Mouse (Mus musculus): ENCODE data around the gene Ascl4. TPM values are rescaled to one million over a fixed set of nuclear protein-coding genes. Genes with fewer than 3 reads are reported as not detected.

Gene Ascl4
- polyA plus RNA-seq, 2 experiments from 2014 or later: 0.50 TPM; not detected in 1

- no peak for ATAC-seq
Observed at GRCm38 (mm10) chr10:85969894-85970620, 42.6 kb downstream of the Ascl4 start.

- no peak for ATAC-seq
Observed at GRCm38 (mm10) chr10:85971826-85972225, 44.3 kb downstream of the Ascl4 start.

- no peak for ATAC-seq
Observed at GRCm38 (mm10) chr10:85972915-85973314, 45.4 kb downstream of the Ascl4 start.

- ATAC-seq: no peak
Observed at GRCm38 (mm10) chr10:85989412-85990115, 62.1 kb downstream of the Ascl4 start.

GRCm38 (mm10) chr10:85992412-85992811 lies 64.9 kb downstream of the Ascl4 start:
- ATAC-seq: no peak

- ATAC-seq: no peak
Observed at GRCm38 (mm10) chr10:85993836-85994235, 66.4 kb downstream of the Ascl4 start.

GRCm38 (mm10) chr10:85994543-85995104 lies 67.1 kb downstream of the Ascl4 start:
- no peak for ATAC-seq

Other genes starting within 250 kb of the Ascl4 start
- gene Pwp1, start 98.2 kb upstream of the Ascl4 start, polyA plus RNA-seq (2017; shearing (Covaris generic)): 10 to 100 TPM; 42.2 to 45.5 TPM
- gene Prdm4, start 10.5 kb upstream of the Ascl4 start, polyA plus RNA-seq (2017; shearing (Covaris generic)): 1 to 10 TPM; 4.4 to 7.7 TPM
- gene Rtcb, start 30.1 kb downstream of the Ascl4 start, polyA plus RNA-seq (2017; shearing (Covaris generic)): 100 to 1,000 TPM; 169 to 193 TPM
- not detected for gene Bpifc, start 84.2 kb downstream of the Ascl4 start, polyA plus RNA-seq (2017; shearing (Covaris generic))
- 10 to 100 TPM; 44.9 to 46.2 TPM for gene Fbxo7, start 94.3 kb downstream of the Ascl4 start, polyA plus RNA-seq (2017; shearing (Covaris generic))